Mouse (Mus musculus) embryonic facial prominence, embryonic 14.5 days (tissue): ENCODE results near the gene Fto. TPM values are rescaled to one million over a fixed set of nuclear protein-coding genes. Genes with fewer than 3 reads are reported as not detected.

Experiments
- ATAC-seq: fragments of 200-750 bp; cut with Nextera tagmentation; 2 replicates; pipeline ENCODE4 v1.8.0; 2017; ENCODE audit warnings: low read depth, moderate number of reproducible peaks, moderate TSS enrichment
- DNase-seq: peaks from one replicate; pipeline ENCODE4 v3.0.0-alpha.2; 2015; ENCODE audit warnings: low spot score
- H3K27ac ChIP-seq: fragments of 300-500 bp; sonication (generic); replicated peaks from 2 replicates; pipeline ENCODE4 v1.5.1; 2014; ENCODE audit warnings: low read depth, mild to moderate bottlenecking, low read length, moderate library complexity
- H3K27me3 ChIP-seq: fragments of 300-500 bp; sonication (generic); replicated peaks from 2 replicates; pipeline ENCODE4 v1.6.1; 2014; ENCODE audit warnings: low read length; ENCODE audit not compliant: control insufficient read depth, insufficient read depth
- H3K36me3 ChIP-seq: fragments of 300-500 bp; sonication (generic); 2 replicates; pipeline ENCODE4 v1.6.1; 2014; ENCODE audit warnings: low read length, mixed read lengths; ENCODE audit not compliant: control insufficient read depth, insufficient read depth
- H3K4me1 ChIP-seq: fragments of 300-500 bp; sonication (generic); 2 replicates; pipeline ENCODE4 v1.6.1; 2014; ENCODE audit warnings: antibody characterized with exemption, low read length; ENCODE audit not compliant: control insufficient read depth, insufficient read depth
- H3K4me2 ChIP-seq: fragments of 300-500 bp; sonication (generic); 2 replicates; pipeline ENCODE4 v1.6.1; 2014; ENCODE audit warnings: low read depth, mild to moderate bottlenecking, low read length, moderate library complexity, mixed read lengths
- H3K4me3 ChIP-seq: fragments of 300-500 bp; sonication (generic); 2 replicates; pipeline ENCODE4 v1.5.1; 2014; ENCODE audit warnings: low read depth, mild to moderate bottlenecking, low read length
- H3K9ac ChIP-seq: fragments of 300-500 bp; sonication (generic); 2 replicates; pipeline ENCODE4 v1.6.1; 2014; ENCODE audit warnings: low read depth, mild to moderate bottlenecking, low read length, moderate library complexity, mixed read lengths
- H3K9me3 ChIP-seq: fragments of 300-500 bp; sonication (generic); 2 replicates; pipeline ENCODE4 v1.6.1; 2016; ENCODE audit warnings: low read length; ENCODE audit not compliant: control insufficient read depth
- WGBS: fragments of 180-500 bp; shearing (Covaris S2); extraction: QIAGEN DNeasy Blood & Tissue Kit; methylation state at CpG from one replicate; pipeline ENCODE4 v1.1.7; 2014; 5-methylcytosine and 5-hydroxymethylcytosine counted together
- polyA plus RNA-seq: library from polyadenylated mRNA; unstranded; fragments of >200 nt; fragmentation: Nextera tagmentation; extraction: Ambion mirVana; gene quantifications from 2 replicates; pipeline ENCODE4 v1.2.1, GENCODE M21; 2014

The Fto gene
- polyA plus RNA-seq, 1 experiment from 2014 or later, result 107 TPM

GRCm38 (mm10) chr8:91317567-91318227, 4.4 kb downstream of the Fto start:
- H3K9ac ChIP-seq, result no peak overlapping the region
- H3K27me3 ChIP-seq, result no peaks in the 10 kb centered on the region
- no peak for DNase-seq
- ATAC-seq, result no peak
- no peak overlapping the region for H3K27ac ChIP-seq
- peaks cover 2% of the 10 kb centered on the region; the same call in 1 of the 2 replicates for H3K36me3 ChIP-seq
- WGBS, result 86% methylated on average over 5 of the region's 5 CpGs
- no peak overlapping the region for H3K4me3 ChIP-seq
- peaks cover 8% of the 10 kb centered on the region for H3K4me1 ChIP-seq
- no peak overlapping the region for H3K4me2 ChIP-seq
- H3K9me3 ChIP-seq, result no peaks in the 10 kb centered on the region

GRCm38 (mm10) chr8:91318938-91319729, 5.8 kb downstream of the Fto start:
- no peaks in the 10 kb centered on the region for H3K27me3 ChIP-seq
- DNase-seq (no peak), ATAC-seq (no peak)
- no peak overlapping the region for H3K4me2 ChIP-seq
- no peak overlapping the region for H3K4me3 ChIP-seq
- H3K27ac ChIP-seq, result no peak overlapping the region
- no peaks in the 10 kb centered on the region for H3K9me3 ChIP-seq
- 84% methylated on average over 7 of the region's 7 CpGs for WGBS
- H3K4me1 ChIP-seq, result peaks cover 8% of the 10 kb centered on the region
- peaks cover 2% of the 10 kb centered on the region; the same call in 1 of the 2 replicates for H3K36me3 ChIP-seq
- H3K9ac ChIP-seq, result no peak overlapping the region

GRCm38 (mm10) chr8:91323511-91323910, 10.2 kb downstream of the Fto start:
- H3K27ac ChIP-seq, result no peak overlapping the region
- DNase-seq, result no peak
- no peak for ATAC-seq
- H3K4me2 ChIP-seq, result no peak overlapping the region
- no peaks in the 10 kb centered on the region for H3K4me1 ChIP-seq
- no peak overlapping the region for H3K9ac ChIP-seq
- H3K27me3 ChIP-seq, result no peaks in the 10 kb centered on the region
- H3K36me3 ChIP-seq, result peaks cover 23% of the 10 kb centered on the region; the same call in 1 of the 2 replicates
- no peak overlapping the region for H3K4me3 ChIP-seq
- WGBS, result 74% methylated on average over 7 of the region's 7 CpGs
- H3K9me3 ChIP-seq, result no peaks in the 10 kb centered on the region

- H3K9me3 ChIP-seq, result no peaks in the 10 kb centered on the region
- no peak overlapping the region for H3K4me3 ChIP-seq
- ATAC-seq (no peak), DNase-seq (no peak)
- H3K27me3 ChIP-seq, result no peaks in the 10 kb centered on the region
- H3K4me1 ChIP-seq, result peaks cover 4% of the 10 kb centered on the region
- WGBS, result 57% methylated on average over 9 of the region's 9 CpGs
- H3K36me3 ChIP-seq, result peaks cover 23% of the 10 kb centered on the region; the same call in 1 of the 2 replicates
- H3K9ac ChIP-seq, result no peak overlapping the region
- no peak overlapping the region for H3K4me2 ChIP-seq
- H3K27ac ChIP-seq, result no peak overlapping the region
These were observed 10.9 kb downstream of the Fto start for GRCm38 (mm10) chr8:91324271-91324670.

- peaks cover 10% of the 10 kb centered on the region for H3K4me1 ChIP-seq
- no peak overlapping the region for H3K9ac ChIP-seq
- DNase-seq (no peak), ATAC-seq (no peak)
- WGBS, result 84% methylated on average over 4 of the region's 4 CpGs
- no peak overlapping the region for H3K4me3 ChIP-seq
- no peaks in the 10 kb centered on the region for H3K9me3 ChIP-seq
- H3K27me3 ChIP-seq, result no peaks in the 10 kb centered on the region
- no peak overlapping the region for H3K4me2 ChIP-seq
- peaks cover 23% of the 10 kb centered on the region; the same call in 1 of the 2 replicates for H3K36me3 ChIP-seq
- no peak overlapping the region for H3K27ac ChIP-seq
These were observed 11.6 kb downstream of the Fto start for GRCm38 (mm10) chr8:91324916-91325315.

GRCm38 (mm10) chr8:91326018-91326417, 12.7 kb downstream of the Fto start:
- Histone ChIP-seq H3K4me2 (no peak overlapping the region), H3K27ac (no peak overlapping the region), H3K9ac (no peak overlapping the region), H3K27me3 (no peaks in the 10 kb centered on the region), H3K4me1 (peaks cover 21% of the 10 kb centered on the region), H3K4me3 (no peak overlapping the region), H3K36me3 (peaks cover 23% of the 10 kb centered on the region; the same call in 1 of the 2 replicates), H3K9me3 (no peaks in the 10 kb centered on the region)
- WGBS, result 62% methylated on average over 3 of the region's 3 CpGs
- ATAC-seq (no peak), DNase-seq (no peak)

- no peak for ATAC-seq
- H3K27me3 ChIP-seq, result no peaks in the 10 kb centered on the region
- H3K27ac ChIP-seq, result no peak overlapping the region
- no peaks in the 10 kb centered on the region for H3K9me3 ChIP-seq
- H3K4me3 ChIP-seq, result no peak overlapping the region
- no peak overlapping the region for H3K9ac ChIP-seq
- no peak overlapping the region for H3K4me2 ChIP-seq
- peaks cover 30% of the 10 kb centered on the region for H3K4me1 ChIP-seq
- H3K36me3 ChIP-seq, result peaks cover 23% of the 10 kb centered on the region; the same call in 1 of the 2 replicates
- no peak for DNase-seq
- WGBS, result 93% methylated on average over 6 of the region's 6 CpGs
These were observed 13.6 kb downstream of the Fto start for GRCm38 (mm10) chr8:91326946-91327345.

- no peak for ATAC-seq
- 79% methylated on average over 11 of the region's 11 CpGs for WGBS
- no peaks in the 10 kb centered on the region for H3K9me3 ChIP-seq
- no peaks in the 10 kb centered on the region for H3K27me3 ChIP-seq
- no peak overlapping the region for H3K27ac ChIP-seq
- H3K4me3 ChIP-seq, result no peak overlapping the region
- H3K36me3 ChIP-seq, result peaks cover 23% of the 10 kb centered on the region; the same call in 1 of the 2 replicates
- H3K4me1 ChIP-seq, result peaks cover 32% of the 10 kb centered on the region
- H3K4me2 ChIP-seq, result no peak overlapping the region
- DNase-seq, result no peak
- no peak overlapping the region for H3K9ac ChIP-seq
These were observed 14.3 kb downstream of the Fto start for GRCm38 (mm10) chr8:91327471-91328205.
